Mouse (Mus musculus): ENCODE data around the gene Rapgef5. TPM values are rescaled to one million over a fixed set of nuclear protein-coding genes. Genes with fewer than 3 reads are reported as not detected.

Rapgef5 gene
- total and polyA plus RNA-seq, 3 experiments = 4.2 to 6.8 (median 4.8) TPM

DNA sequence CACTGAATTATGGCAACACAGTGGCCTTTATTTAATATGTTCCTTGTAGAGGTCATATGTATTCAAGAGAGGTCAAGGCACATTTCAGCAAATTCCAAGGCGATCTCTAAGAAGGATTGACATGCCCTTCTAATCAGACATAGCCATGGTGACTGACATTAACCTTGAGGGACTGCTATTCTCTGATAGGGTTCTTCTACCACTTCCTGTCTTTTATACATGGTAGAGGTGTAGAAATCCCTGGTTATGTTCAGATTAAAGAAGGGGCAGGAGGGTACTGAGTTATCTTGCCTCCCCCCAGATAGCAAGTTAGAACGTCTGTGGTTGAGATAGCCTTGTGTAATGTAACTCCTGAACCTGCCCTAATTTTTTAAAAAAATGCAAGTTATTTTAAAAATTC lies 69.1 kb downstream of the Rapgef5 start:
- no peak overlapping the region for H3K4me3 ChIP-seq (replicated peaks in 1 of 3; ENCODE audit: low read depth in 2 of 3, low read length in 2 of 3, poor library complexity in 1 of 3)
- H3K27me3 ChIP-seq (replicated peaks) = no peaks in the 10 kb centered on the region
- in situ Hi-C loops (cut with MboI; ENCODE audit: low pct_ligation_motif_present, low pct_unique_long_range_greater_than_20kb, low sequenced_read_pairs) = loop anchor here (10.0 kb wide), 1 partner anchor 179 kb away; no protein-coding TSS in a partner anchor
- peaks cover 0 to 7% of the 10 kb centered on the region in 2 experiments for H3K36me3 ChIP-seq (replicated peaks in 1 of 2; ENCODE audit: control insufficient read depth in 1 of 2, insufficient read depth in 1 of 2, low read length in 1 of 2)
- TF ChIP-seq MEF2A (IDR thresholded peaks at IDR 0.05; ENCODE audit: borderline replicate concordance, low read depth, low read length) (no peak), CHD2 (IDR thresholded peaks at IDR 0.05; ENCODE audit: low read length) (no peak), ETS1 (conservative IDR thresholded peaks at IDR 0.05; ENCODE audit: low read depth, low read length) (no peak), E2F4 (IDR thresholded peaks at IDR 0.05; ENCODE audit: insufficient replicate concordance, low read depth, low read length) (no peak)
- H3K9me3 ChIP-seq (replicated peaks; ENCODE audit: low read length) = no peaks in the 10 kb centered on the region
- no peaks in the 10 kb centered on the region for H3K79me2 ChIP-seq (replicated peaks; ENCODE audit: control insufficient read depth, extremely low read depth, insufficient read depth, poor library complexity, severe bottlenecking)
- no peak overlapping the region for H3K9ac ChIP-seq (ENCODE audit: insufficient read depth, low read depth)
- H3K4me2 ChIP-seq (ENCODE audit: insufficient read depth, low read depth, poor library complexity, severe bottlenecking) = no peak overlapping the region
- dilution Hi-C loops (cut with MboI; ENCODE audit: extremely low pct_ligation_motif_present, extremely low pct_unique_long_range_greater_than_20kb, low sequenced_read_pairs) = no loop called here
- no peak for DNase-seq (ENCODE audit: extremely low read depth)
- H3K27ac ChIP-seq (ENCODE audit: insufficient read depth, low read depth) = no peak overlapping the region
- H3K4me1 ChIP-seq (ENCODE audit: control insufficient read depth in 1 of 2, insufficient read depth in 2 of 2) = peaks cover 0 to 15% of the 10 kb centered on the region in 2 experiments; a peak in 2 of 4 replicates

DNA sequence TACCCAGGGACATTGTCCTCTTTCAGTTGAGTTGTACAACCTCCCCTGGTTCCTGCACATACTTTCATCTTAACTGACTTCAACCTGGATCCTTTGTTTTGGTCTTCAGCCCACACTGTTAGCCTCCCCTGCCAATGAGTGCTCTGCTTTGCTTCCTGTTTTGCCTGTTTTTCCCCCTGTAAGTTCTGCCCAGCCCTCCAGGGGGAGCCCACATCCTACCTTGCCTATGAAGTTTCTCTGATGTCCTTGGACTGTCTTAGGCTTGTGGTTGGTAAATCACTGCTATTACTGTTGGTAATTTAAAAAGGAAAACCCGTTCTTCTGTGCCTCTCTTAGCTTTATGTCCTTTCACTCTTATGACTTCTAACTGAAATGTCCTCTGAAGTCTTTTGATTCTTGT lies 69.8 kb downstream of the Rapgef5 start:
- no peak overlapping the region for H3K4me3 ChIP-seq (replicated peaks in 1 of 3; ENCODE audit: low read depth in 2 of 3, low read length in 2 of 3, poor library complexity in 1 of 3)
- DNase-seq (ENCODE audit: extremely low read depth) = peak; percentile 76
- H3K36me3 ChIP-seq (replicated peaks in 1 of 2; ENCODE audit: control insufficient read depth in 1 of 2, insufficient read depth in 1 of 2, low read length in 1 of 2) = peaks cover 0 to 10% of the 10 kb centered on the region in 2 experiments
- H3K9ac ChIP-seq (ENCODE audit: insufficient read depth, low read depth) = no peak overlapping the region
- H3K4me2 ChIP-seq (ENCODE audit: insufficient read depth, low read depth, poor library complexity, severe bottlenecking) = no peak overlapping the region
- H3K27me3 ChIP-seq (replicated peaks) = no peaks in the 10 kb centered on the region
- H3K9me3 ChIP-seq (replicated peaks; ENCODE audit: low read length) = no peaks in the 10 kb centered on the region
- H3K4me1 ChIP-seq (ENCODE audit: control insufficient read depth in 1 of 2, insufficient read depth in 2 of 2) = peaks cover 0 to 15% of the 10 kb centered on the region in 2 experiments; a peak in 2 of 4 replicates
- H3K79me2 ChIP-seq (replicated peaks; ENCODE audit: control insufficient read depth, extremely low read depth, insufficient read depth, poor library complexity, severe bottlenecking) = no peaks in the 10 kb centered on the region
- dilution Hi-C loops (cut with MboI; ENCODE audit: extremely low pct_ligation_motif_present, extremely low pct_unique_long_range_greater_than_20kb, low sequenced_read_pairs) = no loop called here
- in situ Hi-C loops (cut with MboI; ENCODE audit: low pct_ligation_motif_present, low pct_unique_long_range_greater_than_20kb, low sequenced_read_pairs) = loop anchor here (10.0 kb wide), 1 partner anchor 179 kb away; no protein-coding TSS in a partner anchor
- TF ChIP-seq KAT2A (IDR thresholded peaks at IDR 0.05; ENCODE audit: insufficient replicate concordance, low read length) (no peak), USF2 (conservative IDR thresholded peaks at IDR 0.05; ENCODE audit: low read depth, low read length) (no peak), RCOR1 (conservative IDR thresholded peaks at IDR 0.05; ENCODE audit: low read depth, low read length) (no peak), ZC3H11A (IDR thresholded peaks at IDR 0.05; ENCODE audit: low read depth, low read length) (peak; percentile 20; the same call in 1 of the 2 replicates), SIN3A (IDR thresholded peaks at IDR 0.05; ENCODE audit: low read length) (no peak), SMC3 (IDR thresholded peaks at IDR 0.05; ENCODE audit: low read depth, low read length) (peak; percentile 95), RAD21 (IDR thresholded peaks at IDR 0.05; ENCODE audit: low read depth, low read length) (peak; percentile 87), E2F4 (IDR thresholded peaks at IDR 0.05; ENCODE audit: insufficient replicate concordance, low read depth, low read length) (no peak), CTCF (conservative IDR thresholded peaks at IDR 0.05 in 1 of 2, IDR thresholded peaks at IDR 0.05 in 1 of 2; ENCODE audit: low read depth in 2 of 2, low read length in 2 of 2) (peak; percentile 79 to 91)
- H3K27ac ChIP-seq (ENCODE audit: insufficient read depth, low read depth) = no peak overlapping the region

DNA sequence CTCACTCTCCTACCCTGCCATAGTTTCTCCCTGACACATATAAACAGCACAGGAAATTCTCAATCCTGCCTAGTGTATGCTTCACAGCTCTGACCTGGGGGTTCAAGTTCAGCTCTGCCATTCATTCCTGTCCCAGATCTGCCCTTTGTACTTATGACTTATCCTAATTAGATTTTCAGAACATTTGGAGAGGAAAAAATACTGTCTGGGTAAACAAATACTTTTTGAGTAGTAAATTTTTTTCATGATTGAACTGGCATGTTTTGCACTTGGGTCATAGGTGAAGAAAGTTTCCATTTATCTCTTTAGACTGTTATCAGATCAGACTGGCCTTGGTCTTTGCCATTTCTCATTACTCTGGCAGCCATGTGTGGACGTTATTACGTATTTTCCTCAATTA lies 72.9 kb downstream of the Rapgef5 start:
- no peaks in the 10 kb centered on the region for H3K27me3 ChIP-seq (replicated peaks)
- H3K4me3 ChIP-seq (replicated peaks in 1 of 3; ENCODE audit: low read depth in 2 of 3, low read length in 2 of 3, poor library complexity in 1 of 3) = no peak overlapping the region
- no peak for DNase-seq (ENCODE audit: extremely low read depth)
- no peak overlapping the region for H3K9ac ChIP-seq (ENCODE audit: insufficient read depth, low read depth)
- TF ChIP-seq ELF1 (IDR thresholded peaks at IDR 0.05; ENCODE audit: low read depth, low read length) (no peak), POLR2AphosphoS2 (IDR thresholded peaks at IDR 0.05; ENCODE audit: low read depth, low read length) (no peak), MAX (IDR thresholded peaks at IDR 0.05; ENCODE audit: low read length) (no peak), CHD1 (IDR thresholded peaks at IDR 0.05; ENCODE audit: low read depth, low read length) (no peak), RCOR1 (conservative IDR thresholded peaks at IDR 0.05; ENCODE audit: low read depth, low read length) (no peak), MAFK (IDR thresholded peaks at IDR 0.05; ENCODE audit: insufficient replicate concordance, low read length) (no peak), NELFE (IDR thresholded peaks at IDR 0.05; ENCODE audit: low read depth, low read length) (no peak), HCFC1 (IDR thresholded peaks at IDR 0.05; ENCODE audit: low read depth, low read length) (no peak), GABPA (IDR thresholded peaks at IDR 0.05; ENCODE audit: insufficient replicate concordance, low read depth, low read length) (no peak), EP300 (IDR thresholded peaks at IDR 0.05; ENCODE audit: low read length) (no peak), USF2 (conservative IDR thresholded peaks at IDR 0.05; ENCODE audit: low read depth, low read length) (no peak), UBTF (IDR thresholded peaks at IDR 0.05; ENCODE audit: low read depth, low read length) (no peak), IRF4 (IDR thresholded peaks at IDR 0.05; ENCODE audit: low read depth, low read length) (no peak), JUN (IDR thresholded peaks at IDR 0.05; ENCODE audit: insufficient read depth, low read depth, low read length) (no peak), USF1 (IDR thresholded peaks at IDR 0.05; ENCODE audit: low read depth, low read length) (no peak)
- peaks cover 0 to 9% of the 10 kb centered on the region in 2 experiments for H3K36me3 ChIP-seq (replicated peaks in 1 of 2; ENCODE audit: control insufficient read depth in 1 of 2, insufficient read depth in 1 of 2, low read length in 1 of 2)
- H3K9me3 ChIP-seq (replicated peaks; ENCODE audit: low read length) = no peaks in the 10 kb centered on the region
- H3K4me1 ChIP-seq (ENCODE audit: control insufficient read depth in 1 of 2, insufficient read depth in 2 of 2) = peaks cover 0 to 4% of the 10 kb centered on the region in 2 experiments; a peak in 1 of 4 replicates
- in situ Hi-C loops (cut with MboI; ENCODE audit: low pct_ligation_motif_present, low pct_unique_long_range_greater_than_20kb, low sequenced_read_pairs) (loop anchor here (10.0 kb wide), 1 partner anchor 176 kb away; no protein-coding TSS in a partner anchor), dilution Hi-C loops (cut with MboI; ENCODE audit: extremely low pct_ligation_motif_present, extremely low pct_unique_long_range_greater_than_20kb, low sequenced_read_pairs) (no loop called here)
- H3K79me2 ChIP-seq (replicated peaks; ENCODE audit: control insufficient read depth, extremely low read depth, insufficient read depth, poor library complexity, severe bottlenecking) = no peaks in the 10 kb centered on the region
- no peak overlapping the region for H3K4me2 ChIP-seq (ENCODE audit: insufficient read depth, low read depth, poor library complexity, severe bottlenecking)
- H3K27ac ChIP-seq (ENCODE audit: insufficient read depth, low read depth) = no peak overlapping the region

All from CH12.LX (cell line).